Mouse (Mus musculus) cerebellum, adult 8-10 months (tissue): ENCODE data around the gene Gm47959.
A peak's percentile ranks its signal among the peaks of the same experiment; 100 is the strongest.

Experiments used
- DNase-seq: peaks from one replicate; pipeline ENCODE4 v3.0.0; 2022

Gene Gm47959

DNA sequence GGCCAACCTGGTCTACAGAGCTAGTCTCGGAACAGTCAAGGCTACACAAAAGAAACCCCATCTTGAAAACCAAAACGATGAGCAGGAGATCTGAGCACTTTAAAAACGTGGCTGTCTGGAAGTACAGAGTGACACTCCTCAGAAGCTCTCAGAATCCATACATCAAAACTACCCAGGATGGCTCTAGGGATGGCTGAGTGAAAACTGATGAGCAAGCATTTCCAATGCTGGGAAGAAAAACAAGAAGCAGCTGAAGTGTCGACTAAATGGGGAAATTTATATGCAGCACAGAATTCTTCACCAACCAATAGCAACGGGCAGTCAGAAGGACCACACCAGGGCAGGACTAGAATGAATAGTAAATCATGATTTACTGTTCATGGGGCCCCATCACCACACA is 34.2 kb downstream of the Gm47959 start:
- DNase-seq = no peak

DNA sequence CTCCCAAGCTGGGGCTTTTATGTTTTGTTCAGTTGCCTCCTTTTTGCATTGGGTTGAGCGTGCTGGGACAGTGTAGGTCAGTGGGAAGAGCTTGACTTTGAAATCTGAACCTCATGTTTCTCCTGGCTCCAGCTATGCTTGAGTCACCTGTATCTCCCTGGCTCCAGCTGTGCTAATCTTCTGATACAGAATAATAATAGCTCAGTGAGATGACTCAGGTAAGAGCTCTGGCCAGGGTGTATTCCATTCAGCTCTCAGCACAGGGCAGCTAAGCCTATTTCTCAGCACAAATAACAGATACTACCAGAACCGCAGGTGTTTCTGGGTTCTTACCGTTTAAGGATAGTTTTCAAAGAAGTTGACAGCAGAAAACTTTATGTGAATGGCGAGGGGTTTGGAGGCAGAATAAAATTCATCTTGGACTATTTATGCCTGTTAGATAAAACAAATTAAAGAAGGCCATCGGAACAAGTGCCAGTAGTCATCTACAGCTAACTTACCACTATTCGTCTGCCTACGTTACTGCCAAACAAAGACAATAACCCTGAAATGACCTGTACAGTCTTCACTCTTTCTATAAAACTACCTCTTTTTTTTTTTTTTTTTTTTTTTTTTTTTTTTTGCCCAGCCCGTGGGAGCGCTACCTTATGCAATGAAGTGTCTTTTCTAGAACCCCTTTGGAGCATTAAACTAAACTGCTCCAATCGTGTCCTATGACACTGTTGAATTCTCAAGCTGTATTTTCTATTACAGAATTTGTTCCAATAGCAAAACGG is 36.7 kb downstream of the Gm47959 start:
- DNase-seq = no peak

DNA sequence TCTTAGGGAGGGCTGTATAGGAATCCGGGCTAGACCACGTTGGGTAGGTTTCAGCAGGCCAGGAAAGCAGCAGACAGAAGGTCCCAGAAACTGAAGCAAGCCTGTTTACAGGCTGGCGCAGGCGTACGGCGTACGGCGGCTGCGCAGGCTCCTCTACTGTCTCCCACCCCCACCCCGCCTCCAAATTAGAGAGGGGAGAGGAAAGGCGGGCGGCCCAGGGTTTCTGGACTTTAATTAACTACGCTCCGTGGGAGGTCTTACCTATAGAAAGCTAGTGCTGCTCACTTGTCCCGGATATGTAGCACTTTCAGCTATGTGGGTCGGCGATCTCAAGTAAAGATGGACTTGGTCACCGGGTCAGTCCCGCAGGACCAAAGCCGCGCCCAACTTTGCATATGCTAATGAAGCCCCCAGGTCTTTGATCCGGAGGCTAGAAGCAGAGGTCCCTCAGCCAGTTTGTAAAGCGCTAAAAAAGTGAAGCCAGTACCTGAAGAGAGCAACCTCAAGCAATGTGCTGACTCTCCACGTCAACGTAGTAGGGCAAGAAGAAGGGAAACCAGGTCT is 37.8 kb downstream of the Gm47959 start, which contains the start of gene Slc19a3:
Gene Slc19a3, minus strand, starts transcription at position 340 of the 564 bp plus-strand sequence.
- peak; percentile 8 for DNase-seq

DNA sequence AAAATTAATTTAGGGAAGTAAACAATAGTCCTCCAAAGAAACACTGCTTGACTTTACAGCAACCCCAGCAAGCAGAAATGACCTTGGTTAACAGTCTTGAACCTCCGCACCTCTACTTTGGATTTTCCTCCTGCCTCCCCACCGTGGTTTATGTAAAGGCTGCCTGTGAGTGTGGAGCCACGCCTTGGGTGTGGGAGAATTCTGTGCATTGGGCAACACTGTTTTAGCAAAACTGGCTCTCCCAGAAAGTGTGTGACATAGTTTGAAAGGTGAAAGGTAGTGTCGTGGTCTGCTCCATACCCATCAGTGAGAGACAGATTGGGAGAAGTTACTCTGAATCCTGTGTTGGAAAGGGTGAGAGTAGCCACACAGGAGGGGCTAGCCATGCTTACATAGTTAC is 38.7 kb downstream of the Gm47959 start:
- no peak for DNase-seq

DNA sequence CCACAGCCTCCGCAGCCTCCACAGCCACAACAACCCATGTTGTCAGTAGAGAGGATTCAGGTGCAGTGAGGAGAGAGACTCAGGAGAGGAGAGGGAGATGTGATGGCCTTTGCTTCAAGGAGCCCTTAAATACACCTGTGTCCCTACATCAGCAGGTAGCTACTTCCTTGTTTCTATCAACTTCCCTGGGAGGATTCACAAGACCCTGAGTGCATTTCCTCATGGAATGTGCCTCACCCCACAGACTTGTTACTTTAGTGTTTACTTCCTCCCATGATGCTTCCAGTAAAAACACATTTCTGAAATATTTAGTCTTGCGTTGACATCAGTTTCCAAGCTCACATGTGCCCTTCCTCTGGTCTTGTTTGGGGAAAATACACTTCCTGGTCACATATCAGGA is 42.0 kb downstream of the Gm47959 start, which contains the start of gene Krtap28-10:
Gene Krtap28-10, minus strand, starts transcription at position 101 of the 400 bp plus-strand sequence.
- DNase-seq = no peak

DNA sequence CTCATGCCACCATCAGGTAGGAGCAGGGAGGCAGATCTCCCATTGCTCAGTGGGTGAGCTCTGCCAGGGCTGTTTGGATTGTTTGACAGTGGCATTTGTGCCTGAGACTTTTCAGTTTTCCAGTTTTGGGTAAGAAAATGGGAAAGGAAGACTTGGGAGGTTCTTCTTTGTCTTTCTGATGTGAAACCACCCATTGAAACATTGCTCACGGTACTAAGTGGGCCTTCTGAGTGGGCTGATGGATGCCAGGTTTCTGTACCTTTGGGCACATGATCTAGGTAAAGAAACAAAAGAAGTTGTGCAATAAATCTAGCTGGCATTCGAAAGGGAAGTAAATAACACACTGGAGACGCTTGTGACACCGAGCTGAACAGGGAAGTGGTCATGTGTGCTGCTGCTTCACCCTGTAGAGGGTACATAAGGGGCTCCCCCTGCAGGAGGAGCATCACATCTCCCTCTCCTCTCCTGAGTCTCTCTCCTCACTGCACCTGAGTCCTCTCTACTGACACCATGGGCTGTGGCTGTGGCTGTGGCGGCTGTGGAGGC is 44.6 kb downstream of the Gm47959 start, which contains the start of gene Gm47969:
Gene Gm47969, plus strand, starts transcription at position 51 of the 546 bp plus-strand sequence.
- DNase-seq = no peak
